Mouse (Mus musculus): ENCODE results near the gene Gatad1.
"Not testable (repeated sequence)": the region's sequence is repeated elsewhere in the genome, so short reads cannot be mapped to it uniquely, and the experiment has no call there.

The Gatad1 gene

DNA sequence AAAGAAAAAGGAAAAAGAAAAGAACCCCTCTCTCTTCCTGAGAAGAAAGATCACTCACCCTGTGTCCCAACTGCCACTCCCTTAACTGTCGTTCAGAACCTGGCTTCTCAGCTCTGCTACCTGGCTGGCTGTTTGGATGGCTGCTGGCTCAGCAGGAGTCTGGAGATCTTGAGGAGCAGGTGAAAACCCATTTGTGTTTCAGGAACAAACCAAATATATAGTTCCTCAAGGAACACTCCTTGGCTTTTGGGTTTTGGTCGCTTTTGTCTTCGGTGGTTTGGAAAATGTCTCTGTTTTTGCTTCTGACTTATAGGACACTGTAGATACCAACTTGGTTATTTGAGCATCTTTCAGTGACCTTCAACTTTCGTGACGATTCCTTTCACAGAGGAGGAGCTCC, at the start of gene Gatad1:
Gene Gatad1 (minus strand): TSS at position 101 of the 400 bp plus-strand sequence.
- no peak for DNase-seq (ENCODE audit: low read depth, low spot score)

DNA sequence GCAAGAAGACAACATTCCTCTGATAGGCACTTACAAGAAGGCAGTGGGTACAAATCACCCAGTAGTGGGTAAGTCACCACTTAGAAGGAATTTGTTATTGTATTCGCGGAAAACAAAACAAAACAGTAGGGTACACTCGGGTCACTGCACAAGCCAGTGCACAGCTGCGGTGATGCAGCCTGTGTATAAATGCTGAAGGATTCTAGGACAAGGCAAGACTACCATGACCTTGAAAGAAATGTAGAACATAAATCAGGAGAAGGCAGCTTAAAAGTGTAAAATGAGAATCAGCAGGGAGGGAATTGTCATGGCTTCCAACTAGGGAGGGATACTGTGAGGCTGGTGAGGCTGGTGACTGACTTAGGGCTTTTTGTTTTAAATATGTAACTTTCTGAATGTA, 45.2 kb upstream of the Gatad1 start:
- no peak for DNase-seq (ENCODE audit: low read depth, low spot score)

DNA sequence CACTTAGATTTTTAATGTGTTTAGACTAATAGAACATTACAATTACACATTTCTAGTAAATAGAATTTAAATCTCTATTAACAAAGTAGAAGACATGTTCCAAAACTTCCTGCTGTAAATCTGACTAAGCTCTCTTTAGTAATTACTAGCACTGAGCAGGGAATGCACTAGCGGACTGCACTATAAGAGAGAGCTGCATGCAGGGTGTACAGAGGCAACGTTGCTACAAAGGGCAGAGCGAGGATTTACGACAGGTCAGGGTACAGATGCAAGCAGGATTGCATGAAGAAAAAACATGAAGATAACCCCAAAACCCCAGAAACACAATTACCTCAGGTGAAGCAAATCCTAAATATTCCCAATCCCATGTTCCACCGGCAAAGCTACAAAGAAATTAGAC, 43.0 kb upstream of the Gatad1 start:
- DNase-seq (ENCODE audit: low read depth, low spot score), result no peak

DNA sequence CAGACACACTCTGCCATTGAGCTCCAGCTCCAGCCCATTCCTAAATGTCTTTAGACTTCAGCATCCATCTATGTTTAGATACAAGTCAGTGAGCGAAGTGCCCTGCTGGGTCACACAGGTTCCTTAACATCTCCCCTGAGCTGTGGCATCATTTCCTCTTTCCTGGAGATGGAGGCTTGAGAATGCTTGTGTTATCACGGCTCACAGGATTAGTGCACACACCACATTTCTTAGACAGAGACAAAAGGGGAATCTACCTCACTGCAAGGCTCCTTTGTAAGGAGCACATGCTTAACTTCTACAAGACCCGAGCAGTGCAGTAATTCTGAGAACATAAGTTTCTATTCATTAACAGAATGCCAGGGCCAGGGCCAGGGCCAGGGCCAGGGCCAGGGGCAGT, 39.0 kb upstream of the Gatad1 start:
- DNase-seq (ENCODE audit: low read depth, low spot score), result no peak

DNA sequence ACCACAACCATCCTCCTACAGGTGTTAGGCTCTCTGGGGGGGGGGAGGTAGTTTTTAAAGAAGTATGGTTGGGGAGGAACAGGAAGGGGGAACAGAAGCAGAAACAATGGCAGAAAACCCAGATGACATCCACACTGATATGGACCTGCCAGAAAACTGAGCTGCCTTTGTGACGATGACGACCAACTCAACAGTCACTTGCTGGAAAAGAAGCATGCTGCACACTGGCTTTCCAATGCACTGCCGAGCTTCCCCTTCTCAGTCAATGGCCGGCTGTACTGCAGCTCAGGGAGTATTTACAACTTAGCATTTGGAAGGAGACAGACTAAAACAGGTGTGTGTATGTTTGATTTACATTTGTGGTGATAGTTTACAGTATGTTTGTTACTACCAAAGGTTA, 38.2 kb upstream of the Gatad1 start:
- no peak for DNase-seq (ENCODE audit: low read depth, low spot score)

- no peak for DNase-seq (ENCODE audit: low read depth, low spot score)
Measured at GRCm38 (mm10) chr5:3692956-3693355, 36.0 kb upstream of the Gatad1 start.

DNA sequence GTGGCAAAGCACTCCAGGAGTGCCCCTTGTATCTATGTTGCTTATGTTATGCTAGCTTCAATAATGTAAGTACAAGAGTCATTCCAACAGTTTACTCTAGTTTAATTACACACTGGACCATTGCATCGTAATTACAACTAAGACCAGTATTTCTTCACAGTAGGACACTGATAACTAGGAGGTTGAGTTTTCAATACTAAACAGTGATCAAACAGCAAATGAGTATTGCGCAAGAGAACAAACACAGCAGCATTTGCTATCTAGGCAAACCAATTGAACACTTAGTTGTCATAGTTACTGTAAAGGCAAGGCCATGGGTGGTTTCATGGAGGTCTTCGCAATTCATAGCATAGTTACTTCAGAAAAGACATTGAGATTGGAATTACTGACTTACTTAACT, 34.3 kb upstream of the Gatad1 start:
- DNase-seq (ENCODE audit: low read depth, low spot score), result no peak

- DNase-seq (ENCODE audit: low read depth, low spot score), result no peak
Measured at GRCm38 (mm10) chr5:3688298-3688697, 31.3 kb upstream of the Gatad1 start.

DNA sequence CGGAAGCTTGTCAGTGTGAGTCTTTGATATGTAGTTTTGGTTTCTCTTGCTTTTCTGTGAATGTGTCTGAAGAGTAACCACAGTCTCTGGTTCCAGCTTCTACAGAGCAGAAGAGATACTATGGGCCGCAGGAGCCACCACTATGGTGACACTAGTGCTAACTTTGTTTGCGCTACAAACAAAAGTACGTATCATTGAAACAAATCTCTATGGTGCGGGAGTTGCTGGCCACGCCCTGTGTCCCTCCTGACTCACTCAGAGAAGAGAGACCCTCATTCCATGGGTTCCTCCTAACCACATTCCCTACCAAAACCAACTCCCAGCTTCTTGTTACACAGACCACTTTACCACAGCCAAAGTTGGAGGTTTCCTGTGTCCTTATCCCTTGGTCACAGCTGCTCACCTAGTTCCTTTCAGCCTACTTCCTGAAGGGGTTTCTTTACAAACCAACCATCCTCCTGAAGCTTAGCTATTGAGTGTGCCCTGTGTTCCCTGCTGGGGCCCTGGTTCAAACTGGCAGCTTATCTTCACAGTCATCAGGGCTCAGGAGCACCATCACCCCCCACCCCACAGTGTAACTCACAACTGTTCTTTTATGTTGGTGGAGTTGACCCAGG, 13.1 kb upstream of the Gatad1 start:
- no peak for DNase-seq (ENCODE audit: low read depth, low spot score)

- DNase-seq (ENCODE audit: low read depth, low spot score), result no peak
Measured at GRCm38 (mm10) chr5:3666585-3666984, 9.6 kb upstream of the Gatad1 start.

DNA sequence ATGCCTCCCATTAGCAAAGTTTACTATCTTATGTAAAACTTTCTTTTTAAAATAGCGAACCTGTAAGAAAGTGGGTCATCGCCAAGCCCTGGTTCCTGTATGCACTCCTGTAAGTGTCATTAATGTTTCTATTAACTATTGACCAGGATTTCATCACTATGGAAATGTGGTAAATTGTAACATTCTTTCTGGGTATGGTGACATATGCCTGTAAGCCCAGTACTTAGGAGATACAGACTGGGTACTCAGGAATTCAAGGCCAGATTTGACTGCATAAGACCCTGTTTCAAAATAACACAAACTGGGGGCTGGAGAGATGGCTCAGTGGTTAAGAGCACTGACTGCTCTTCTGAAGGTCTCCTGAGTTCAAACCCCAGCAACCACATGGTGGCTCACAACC, 8.2 kb upstream of the Gatad1 start:
- DNase-seq (ENCODE audit: low read depth, low spot score), result no peak

GRCm38 (mm10) chr5:3653801-3654200, 3.2 kb downstream of the Gatad1 start:
- no peak for DNase-seq (ENCODE audit: low read depth, low spot score)

- DNase-seq (ENCODE audit: low read depth, low spot score), result not testable (repeated sequence)
Measured at GRCm38 (mm10) chr5:3652903-3653575, 3.9 kb downstream of the Gatad1 start.

DNA sequence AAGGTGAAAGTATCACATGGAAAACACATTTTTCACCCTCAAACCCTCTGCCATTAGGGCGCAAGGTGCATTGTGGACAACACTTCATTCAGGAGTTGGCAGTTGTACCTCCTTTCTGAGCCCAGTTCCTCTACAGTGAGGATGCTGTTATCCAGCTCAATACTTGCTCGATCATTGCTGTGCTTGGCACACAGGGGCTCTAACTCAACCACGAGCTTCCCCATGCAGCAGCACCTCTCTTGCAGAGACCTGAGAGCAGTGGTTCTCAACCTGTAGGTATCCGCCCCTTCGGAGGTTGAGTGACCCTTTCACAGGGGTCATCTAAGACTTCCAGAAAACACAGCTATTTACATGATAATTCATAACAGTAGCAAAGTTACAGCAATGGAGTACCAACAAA, 5.4 kb downstream of the Gatad1 start:
- DNase-seq (ENCODE audit: low read depth, low spot score), result no peak

DNA sequence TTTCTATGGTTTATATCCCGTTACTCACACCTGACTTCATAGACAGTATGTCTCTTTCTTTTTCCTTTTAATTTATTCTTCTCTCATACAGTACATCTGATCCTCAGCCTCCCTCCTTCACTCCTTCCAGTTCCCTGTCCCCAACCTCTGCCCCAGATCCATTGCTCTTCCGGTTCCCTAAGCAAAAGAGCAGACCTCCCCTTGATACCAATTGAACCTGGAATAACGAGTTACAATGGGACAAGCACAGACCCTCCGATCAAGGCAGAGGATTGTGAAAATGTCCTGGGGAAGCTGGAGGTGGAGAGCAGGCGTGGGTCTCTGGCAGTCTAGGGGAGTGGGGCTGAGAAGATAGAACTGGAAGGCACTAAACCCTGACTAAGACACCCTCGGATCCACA, 6.1 kb downstream of the Gatad1 start, which contains the start of gene Tmbim7:
Gene Tmbim7 (plus strand): TSS at position 301 of the 400 bp plus-strand sequence.
- DNase-seq (ENCODE audit: low read depth, low spot score), result no peak

DNA sequence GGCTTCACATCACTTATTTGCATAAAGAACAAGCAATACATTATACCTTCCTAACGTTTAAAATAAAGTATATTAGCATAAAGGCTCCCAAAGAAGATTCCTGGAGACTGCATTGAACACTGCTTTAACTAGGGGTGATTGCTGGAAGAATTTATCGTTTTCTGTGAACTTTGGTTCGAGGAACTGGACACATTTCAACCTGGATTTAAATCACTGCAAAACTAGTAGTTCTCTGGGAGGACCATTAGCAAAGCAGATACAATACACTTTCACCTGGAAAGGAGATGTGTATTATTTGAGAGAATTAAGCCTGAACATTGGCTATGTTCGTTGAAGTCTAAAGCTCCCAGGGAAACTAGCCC, 8.2 kb downstream of the Gatad1 start:
- no peak for DNase-seq (ENCODE audit: low read depth, low spot score)

- DNase-seq (ENCODE audit: low read depth, low spot score), result no peak
Measured at GRCm38 (mm10) chr5:3648206-3648848, 8.7 kb downstream of the Gatad1 start.

GRCm38 (mm10) chr5:3647708-3648121, 9.3 kb downstream of the Gatad1 start:
- DNase-seq (ENCODE audit: low read depth, low spot score), result peak; percentile 52

GRCm38 (mm10) chr5:3646991-3647707, 9.8 kb downstream of the Gatad1 start:
- no peak for DNase-seq (ENCODE audit: low read depth, low spot score)

GRCm38 (mm10) chr5:3646539-3646938, 10.4 kb downstream of the Gatad1 start:
- DNase-seq (ENCODE audit: low read depth, low spot score), result no peak

- no peak for DNase-seq (ENCODE audit: low read depth, low spot score)
Measured at GRCm38 (mm10) chr5:3645326-3645725, 11.7 kb downstream of the Gatad1 start.

DNA sequence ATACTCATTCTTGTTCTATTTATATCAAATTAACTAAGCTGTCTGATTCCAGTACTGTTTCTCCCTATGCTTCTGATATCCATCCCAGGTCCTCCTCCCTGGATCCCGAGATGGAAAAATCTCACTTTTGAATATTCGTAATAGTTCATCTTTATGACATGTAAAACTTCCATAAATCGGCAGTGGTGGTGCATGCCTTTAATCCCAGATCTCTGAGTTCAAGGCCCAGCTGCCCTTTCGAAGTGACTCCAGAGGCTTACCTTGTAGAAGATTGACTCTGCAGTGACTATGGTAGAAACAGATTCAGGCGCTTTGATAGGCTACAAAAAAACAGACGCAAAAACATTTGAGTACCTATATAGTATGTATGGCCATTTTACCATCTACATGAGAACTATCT, 12.4 kb downstream of the Gatad1 start:
- DNase-seq (ENCODE audit: low read depth, low spot score), result no peak
